Mouse (Mus musculus): ENCODE data around the gene Fbxo22. TPM values are rescaled to one million over a fixed set of nuclear protein-coding genes. Genes with fewer than 3 reads are reported as not detected.

Gene Fbxo22
- polyA plus RNA-seq, 1 experiment from 2014 or later: 92.9 TPM

- H3K27me3 ChIP-seq (ENCODE audit: control insufficient read depth, insufficient read depth, low read length): no peaks in the 10 kb centered on the region
- no peak for ATAC-seq (ENCODE audit: low FRiP score)
- no peak overlapping the region for H3K9ac ChIP-seq (ENCODE audit: low read depth, low read length)
- H3K4me1 ChIP-seq (replicated peaks; ENCODE audit: control insufficient read depth, insufficient read depth, low read length): no peaks in the 10 kb centered on the region
- no peaks in the 10 kb centered on the region for H3K36me3 ChIP-seq (ENCODE audit: control insufficient read depth, insufficient read depth, low read length)
- H3K27ac ChIP-seq (ENCODE audit: low read depth, low read length): no peak overlapping the region
- 76% methylated on average over 4 of the region's 4 CpGs for WGBS
- H3K4me2 ChIP-seq (replicated peaks; ENCODE audit: low read depth, low read length): no peak overlapping the region
- H3K9me3 ChIP-seq (ENCODE audit: control insufficient read depth, low read length): no peaks in the 10 kb centered on the region
- no peak for DNase-seq (ENCODE audit: low spot score)
- no peak overlapping the region for H3K4me3 ChIP-seq (ENCODE audit: low read depth, low read length)
Measured at GRCm38 (mm10) chr9:55255604-55256003, 46.9 kb downstream of the Fbxo22 start.

- H3K27me3 ChIP-seq (ENCODE audit: control insufficient read depth, insufficient read depth, low read length): no peaks in the 10 kb centered on the region
- H3K36me3 ChIP-seq (ENCODE audit: control insufficient read depth, insufficient read depth, low read length): no peaks in the 10 kb centered on the region
- no peaks in the 10 kb centered on the region for H3K9me3 ChIP-seq (ENCODE audit: control insufficient read depth, low read length)
- 75% methylated on average over 2 of the region's 2 CpGs for WGBS
- H3K9ac ChIP-seq (ENCODE audit: low read depth, low read length): no peak overlapping the region
- H3K27ac ChIP-seq (ENCODE audit: low read depth, low read length): no peak overlapping the region
- DNase-seq (ENCODE audit: low spot score) (no peak), ATAC-seq (ENCODE audit: low FRiP score) (no peak)
- no peak overlapping the region for H3K4me2 ChIP-seq (replicated peaks; ENCODE audit: low read depth, low read length)
- no peak overlapping the region for H3K4me3 ChIP-seq (ENCODE audit: low read depth, low read length)
- no peaks in the 10 kb centered on the region for H3K4me1 ChIP-seq (replicated peaks; ENCODE audit: control insufficient read depth, insufficient read depth, low read length)
Measured at GRCm38 (mm10) chr9:55257105-55257504, 48.4 kb downstream of the Fbxo22 start.

GRCm38 (mm10) chr9:55259741-55260140 lies 51.0 kb downstream of the Fbxo22 start:
- Histone ChIP-seq H3K27me3 (ENCODE audit: control insufficient read depth, insufficient read depth, low read length) (no peaks in the 10 kb centered on the region), H3K9me3 (ENCODE audit: control insufficient read depth, low read length) (no peaks in the 10 kb centered on the region), H3K27ac (ENCODE audit: low read depth, low read length) (no peak overlapping the region), H3K4me2 (replicated peaks; ENCODE audit: low read depth, low read length) (no peak overlapping the region), H3K4me3 (ENCODE audit: low read depth, low read length) (no peak overlapping the region), H3K36me3 (ENCODE audit: control insufficient read depth, insufficient read depth, low read length) (no peaks in the 10 kb centered on the region), H3K4me1 (replicated peaks; ENCODE audit: control insufficient read depth, insufficient read depth, low read length) (no peaks in the 10 kb centered on the region), H3K9ac (ENCODE audit: low read depth, low read length) (no peak overlapping the region)
- no peak for ATAC-seq (ENCODE audit: low FRiP score)
- DNase-seq (ENCODE audit: low spot score): no peak
- 72% methylated on average over 6 of the region's 6 CpGs for WGBS

- ATAC-seq (ENCODE audit: low FRiP score): no peak
- no peaks in the 10 kb centered on the region for H3K36me3 ChIP-seq (ENCODE audit: control insufficient read depth, insufficient read depth, low read length)
- DNase-seq (ENCODE audit: low spot score): no peak
- no peaks in the 10 kb centered on the region for H3K4me1 ChIP-seq (replicated peaks; ENCODE audit: control insufficient read depth, insufficient read depth, low read length)
- H3K4me2 ChIP-seq (replicated peaks; ENCODE audit: low read depth, low read length): no peak overlapping the region
- no peaks in the 10 kb centered on the region for H3K27me3 ChIP-seq (ENCODE audit: control insufficient read depth, insufficient read depth, low read length)
- no peak overlapping the region for H3K9ac ChIP-seq (ENCODE audit: low read depth, low read length)
- 85% methylated on average over 8 of the region's 8 CpGs for WGBS
- H3K4me3 ChIP-seq (ENCODE audit: low read depth, low read length): no peak overlapping the region
- H3K9me3 ChIP-seq (ENCODE audit: control insufficient read depth, low read length): no peaks in the 10 kb centered on the region
- H3K27ac ChIP-seq (ENCODE audit: low read depth, low read length): no peak overlapping the region
Measured at GRCm38 (mm10) chr9:55264356-55265302, 55.9 kb downstream of the Fbxo22 start.

- H3K9ac ChIP-seq (ENCODE audit: low read depth, low read length): no peak overlapping the region
- DNase-seq (ENCODE audit: low spot score) (no peak), ATAC-seq (ENCODE audit: low FRiP score) (no peak)
- no peaks in the 10 kb centered on the region for H3K27me3 ChIP-seq (ENCODE audit: control insufficient read depth, insufficient read depth, low read length)
- H3K4me3 ChIP-seq (ENCODE audit: low read depth, low read length): no peak overlapping the region
- 61% methylated on average over 5 of the region's 5 CpGs for WGBS
- no peak overlapping the region for H3K4me2 ChIP-seq (replicated peaks; ENCODE audit: low read depth, low read length)
- no peaks in the 10 kb centered on the region for H3K9me3 ChIP-seq (ENCODE audit: control insufficient read depth, low read length)
- no peaks in the 10 kb centered on the region for H3K36me3 ChIP-seq (ENCODE audit: control insufficient read depth, insufficient read depth, low read length)
- no peaks in the 10 kb centered on the region for H3K4me1 ChIP-seq (replicated peaks; ENCODE audit: control insufficient read depth, insufficient read depth, low read length)
- H3K27ac ChIP-seq (ENCODE audit: low read depth, low read length): no peak overlapping the region
Measured at GRCm38 (mm10) chr9:55271960-55272560, 63.3 kb downstream of the Fbxo22 start.

- no peak overlapping the region for H3K27ac ChIP-seq (ENCODE audit: low read depth, low read length)
- H3K27me3 ChIP-seq (ENCODE audit: control insufficient read depth, insufficient read depth, low read length): no peaks in the 10 kb centered on the region
- DNase-seq (ENCODE audit: low spot score): no peak
- no peak overlapping the region for H3K4me2 ChIP-seq (replicated peaks; ENCODE audit: low read depth, low read length)
- no peaks in the 10 kb centered on the region for H3K9me3 ChIP-seq (ENCODE audit: control insufficient read depth, low read length)
- no peaks in the 10 kb centered on the region for H3K36me3 ChIP-seq (ENCODE audit: control insufficient read depth, insufficient read depth, low read length)
- 51% methylated on average over 4 of the region's 4 CpGs for WGBS
- H3K9ac ChIP-seq (ENCODE audit: low read depth, low read length): no peak overlapping the region
- H3K4me1 ChIP-seq (replicated peaks; ENCODE audit: control insufficient read depth, insufficient read depth, low read length): no peaks in the 10 kb centered on the region
- no peak for ATAC-seq (ENCODE audit: low FRiP score)
- H3K4me3 ChIP-seq (ENCODE audit: low read depth, low read length): no peak overlapping the region
Measured at GRCm38 (mm10) chr9:55273906-55274305, 65.2 kb downstream of the Fbxo22 start.

Other genes starting within 250 kb of the Fbxo22 start
- 4.9 and 5.4 TPM in 2 replicates for gene Chrna5, start 228.0 kb upstream of the Fbxo22 start, polyA plus RNA-seq (2014; fragmentation: Nextera tagmentation; extraction: Ambion mirVana)
- 25.0 and 26.4 TPM in 2 replicates for gene Chrna3, start 182.4 kb upstream of the Fbxo22 start, polyA plus RNA-seq (2014; fragmentation: Nextera tagmentation; extraction: Ambion mirVana)
- gene Chrnb4, start 160.1 kb upstream of the Fbxo22 start, polyA plus RNA-seq (2014; fragmentation: Nextera tagmentation; extraction: Ambion mirVana): 3.2 and 3.9 TPM in 2 replicates
- 47.7 and 55.1 TPM in 2 replicates for gene Ube2q2, start 60.1 kb upstream of the Fbxo22 start, polyA plus RNA-seq (2014; fragmentation: Nextera tagmentation; extraction: Ambion mirVana)
- 1.3 and 1.8 TPM in 2 replicates for gene Nrg4, start 117.9 kb downstream of the Fbxo22 start, polyA plus RNA-seq (2014; fragmentation: Nextera tagmentation; extraction: Ambion mirVana)
- gene Tmem266, start 118.0 kb downstream of the Fbxo22 start, polyA plus RNA-seq (2014; fragmentation: Nextera tagmentation; extraction: Ambion mirVana): 0.66 and 0.85 TPM in 2 replicates